Mouse (Mus musculus) splenic B cell, adult 2 months (primary cell): Measurements from ENCODE around the gene Clec2e.
"Not testable (repeated sequence)": the region's sequence is repeated elsewhere in the genome, so short reads cannot be mapped to it uniquely, and the experiment has no call there.

Source experiments
- DNase-seq: peaks from one replicate; pipeline ENCODE4 v3.0.0-alpha.2; 2011; ENCODE audit warnings: low read depth, low spot score
- H3K27me3 ChIP-seq: 2 replicates; pipeline ENCODE4 v1.6.1; 2012; ENCODE audit warnings: mild to moderate bottlenecking, low read length, moderate library complexity, mixed read lengths; ENCODE audit not compliant: control insufficient read depth, poor library complexity, insufficient read depth, severe bottlenecking
- H3K36me3 ChIP-seq: 2 replicates; pipeline ENCODE4 v1.6.1; 2012; ENCODE audit warnings: mild to moderate bottlenecking, low read length, moderate library complexity, mixed read lengths; ENCODE audit not compliant: control insufficient read depth, poor library complexity, insufficient read depth, severe bottlenecking

Gene Clec2e

DNA sequence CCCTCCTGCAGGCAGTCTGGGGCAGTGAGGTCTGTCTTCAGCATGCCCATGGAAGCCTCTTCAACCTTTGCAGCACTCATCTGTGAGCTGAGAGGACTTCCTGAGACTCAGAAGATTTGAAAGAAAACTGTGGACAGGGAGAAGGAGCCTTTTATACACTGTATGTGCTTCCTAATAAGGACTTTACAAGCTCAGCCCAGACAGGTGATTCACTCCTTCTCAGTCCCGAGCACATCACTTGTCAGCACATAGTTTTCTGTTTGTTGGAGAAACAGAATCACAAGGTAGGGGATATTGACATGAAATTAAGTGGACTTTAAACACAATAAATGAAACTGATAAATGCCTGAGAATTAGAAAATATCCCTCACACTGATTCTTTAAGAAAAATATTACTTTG, at the start of gene Clec2e:
Clec2e (minus strand) TSS at position 120 of the 400 bp plus-strand sequence.
- not testable (repeated sequence) for H3K36me3 ChIP-seq, DNase-seq, H3K27me3 ChIP-seq

DNA sequence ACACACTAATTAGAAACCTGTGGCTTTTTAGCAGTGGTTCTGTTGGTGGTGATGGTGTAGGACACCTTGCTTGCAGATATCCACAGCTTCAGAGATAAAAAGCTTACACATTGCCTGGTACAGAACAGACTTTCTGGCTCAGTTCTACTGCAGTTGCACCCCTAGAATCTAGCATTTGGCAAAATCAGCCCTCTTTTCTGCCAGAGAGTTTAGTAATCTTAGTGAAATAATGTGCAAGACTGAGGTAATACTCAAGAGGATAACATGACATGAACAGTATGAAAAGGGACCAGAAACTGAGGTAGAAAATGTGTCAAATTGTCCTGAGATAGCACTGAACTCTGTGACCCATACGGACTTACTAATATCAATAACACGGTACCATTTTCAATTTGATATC, 46.1 kb upstream of the Clec2e start:
- DNase-seq = no peak
- H3K27me3 ChIP-seq = no peaks in the 10 kb centered on the region
- H3K36me3 ChIP-seq = no peaks in the 10 kb centered on the region

DNA sequence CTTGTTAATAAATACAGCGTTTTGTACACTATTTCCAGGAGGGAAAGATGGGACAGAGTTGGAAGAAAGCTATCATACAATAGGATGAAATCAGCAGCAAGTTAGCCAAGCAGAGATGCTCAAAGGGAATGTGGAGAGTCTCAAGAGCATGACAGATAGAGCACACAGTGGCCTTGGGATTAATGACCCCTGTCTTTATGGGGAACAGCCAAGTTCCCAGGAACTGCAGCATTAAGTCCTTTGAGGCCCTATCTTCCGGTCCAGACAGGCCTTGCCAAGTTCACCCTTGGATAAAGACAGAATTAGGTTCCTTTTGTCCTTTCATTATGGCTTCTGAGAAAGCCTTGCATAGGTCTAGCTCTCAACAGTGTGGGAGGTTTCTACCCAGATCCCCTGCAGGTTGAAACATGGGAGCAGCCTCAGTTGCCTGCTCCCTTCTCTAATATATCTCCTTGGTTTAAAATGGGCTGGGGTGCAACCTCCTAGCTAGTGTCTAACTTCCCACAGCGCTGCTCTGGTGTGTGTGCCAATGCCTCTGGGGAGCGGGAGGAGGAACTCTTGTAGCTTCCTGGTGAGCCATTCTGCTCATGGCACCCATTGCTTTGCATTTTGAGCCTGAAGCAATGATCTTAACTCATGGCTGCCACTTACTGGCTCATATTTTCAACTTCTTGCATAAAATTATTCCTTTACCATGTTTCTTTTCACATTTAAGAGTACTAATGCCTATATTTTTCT, 32.1 kb upstream of the Clec2e start:
- DNase-seq = no peak
- Histone ChIP-seq H3K36me3 (no peaks in the 10 kb centered on the region), H3K27me3 (no peaks in the 10 kb centered on the region)

DNA sequence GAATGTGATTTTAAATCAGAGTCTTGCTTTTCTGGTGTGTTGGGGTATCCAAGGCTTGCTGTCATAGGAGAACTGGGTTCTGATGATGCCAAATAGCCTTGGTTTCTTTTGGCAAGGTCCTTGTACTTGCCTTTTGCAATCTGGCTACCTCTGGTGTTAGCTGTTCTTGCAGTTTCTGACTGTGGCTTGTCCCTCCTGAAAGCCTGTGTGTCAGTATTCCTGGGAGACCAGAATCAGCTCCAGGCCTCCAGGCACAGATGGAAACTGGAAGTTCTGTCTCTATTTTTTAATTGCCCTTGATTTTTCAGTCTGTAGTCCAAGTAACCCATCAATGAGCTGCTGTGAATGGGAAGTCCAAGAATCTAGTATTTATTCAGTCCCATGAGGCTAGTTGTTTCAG, 26.1 kb upstream of the Clec2e start:
- H3K27me3 ChIP-seq = no peaks in the 10 kb centered on the region
- DNase-seq = no peak
- H3K36me3 ChIP-seq = no peaks in the 10 kb centered on the region

DNA sequence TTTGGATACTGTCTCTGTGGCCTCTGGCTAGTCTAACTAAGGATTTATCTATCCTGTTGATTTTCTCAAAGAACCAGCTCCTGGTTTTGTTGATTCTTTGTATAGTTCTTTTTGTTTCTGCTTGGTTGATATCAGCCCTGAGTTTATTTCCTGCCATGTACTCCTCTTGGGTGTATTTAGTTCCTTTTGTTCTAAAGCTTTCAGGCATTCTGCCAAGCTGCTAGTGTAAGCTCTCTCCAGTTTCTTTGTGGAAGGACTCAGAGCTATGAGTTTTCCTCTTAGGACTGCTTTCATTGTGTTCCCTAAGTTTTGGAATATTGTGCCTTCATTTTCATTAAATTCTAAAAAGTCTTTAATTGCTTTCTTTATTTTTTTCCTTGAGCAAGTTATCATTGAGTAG, 23.8 kb upstream of the Clec2e start:
- not testable (repeated sequence) for H3K27me3 ChIP-seq, DNase-seq, H3K36me3 ChIP-seq

DNA sequence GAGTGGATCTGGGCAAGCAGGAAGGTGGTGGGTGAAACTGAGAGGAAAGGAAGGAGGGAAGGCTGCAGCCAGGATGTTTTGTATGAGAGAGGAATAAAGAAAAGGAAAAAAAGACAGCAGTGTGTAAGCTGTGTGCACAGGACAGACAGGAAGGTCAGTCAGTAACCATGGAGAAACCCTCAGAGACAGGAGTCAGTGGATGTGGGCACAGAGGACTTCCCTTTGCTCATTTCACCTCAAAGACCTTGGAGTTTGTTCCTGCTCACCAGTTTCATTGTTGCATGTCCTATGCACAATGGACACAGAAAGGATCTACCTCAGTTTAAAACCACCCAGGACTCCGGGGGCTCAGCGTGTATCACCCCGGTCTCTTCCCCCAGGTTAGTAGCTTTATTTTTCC, 15.5 kb upstream of the Clec2e start:
- H3K36me3 ChIP-seq = no peaks in the 10 kb centered on the region
- no peak for DNase-seq
- H3K27me3 ChIP-seq = no peaks in the 10 kb centered on the region

DNA sequence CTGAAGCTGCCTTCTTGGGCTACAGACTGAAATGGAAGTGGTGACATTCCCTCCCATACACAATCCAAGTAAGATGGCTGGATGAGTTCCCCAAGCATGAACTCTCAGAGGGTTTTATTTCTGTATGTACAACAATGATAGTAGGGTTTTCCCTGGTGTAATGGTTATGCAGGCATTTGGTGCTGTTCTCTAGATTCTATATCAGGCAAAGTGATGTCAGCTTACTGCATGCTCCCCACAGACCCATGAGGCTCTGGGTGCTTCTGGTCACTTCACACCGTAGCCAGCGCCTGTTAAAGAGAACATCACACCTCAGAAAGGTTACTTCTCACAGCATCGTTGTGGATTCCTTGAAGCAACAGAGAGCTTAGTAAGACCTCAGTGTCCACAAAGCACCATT, 13.5 kb upstream of the Clec2e start:
- H3K27me3 ChIP-seq, H3K36me3 ChIP-seq, DNase-seq: not testable (repeated sequence)

DNA sequence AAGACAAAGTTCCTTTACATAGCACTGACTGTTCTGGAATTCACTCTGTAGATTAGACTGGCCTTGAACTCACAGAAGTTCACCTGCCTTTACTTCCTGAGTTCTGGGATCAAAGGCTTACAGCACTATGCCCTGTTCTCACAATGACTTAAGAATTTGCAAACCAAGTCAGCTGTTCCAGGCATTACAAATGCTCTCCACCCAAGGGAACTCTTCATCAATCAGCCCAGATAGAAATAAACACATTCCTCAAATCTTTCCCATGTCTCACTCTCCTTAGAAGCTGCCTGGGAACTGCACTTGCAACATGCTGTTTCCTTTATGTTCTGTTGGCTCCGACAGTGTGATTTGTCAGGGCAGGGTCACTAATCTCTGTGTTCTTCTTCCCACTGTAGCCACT, 13.1 kb upstream of the Clec2e start:
- Histone ChIP-seq H3K27me3 (no peaks in the 10 kb centered on the region; the same call in 1 of the 2 replicates), H3K36me3 (no peaks in the 10 kb centered on the region)
- no peak for DNase-seq

DNA sequence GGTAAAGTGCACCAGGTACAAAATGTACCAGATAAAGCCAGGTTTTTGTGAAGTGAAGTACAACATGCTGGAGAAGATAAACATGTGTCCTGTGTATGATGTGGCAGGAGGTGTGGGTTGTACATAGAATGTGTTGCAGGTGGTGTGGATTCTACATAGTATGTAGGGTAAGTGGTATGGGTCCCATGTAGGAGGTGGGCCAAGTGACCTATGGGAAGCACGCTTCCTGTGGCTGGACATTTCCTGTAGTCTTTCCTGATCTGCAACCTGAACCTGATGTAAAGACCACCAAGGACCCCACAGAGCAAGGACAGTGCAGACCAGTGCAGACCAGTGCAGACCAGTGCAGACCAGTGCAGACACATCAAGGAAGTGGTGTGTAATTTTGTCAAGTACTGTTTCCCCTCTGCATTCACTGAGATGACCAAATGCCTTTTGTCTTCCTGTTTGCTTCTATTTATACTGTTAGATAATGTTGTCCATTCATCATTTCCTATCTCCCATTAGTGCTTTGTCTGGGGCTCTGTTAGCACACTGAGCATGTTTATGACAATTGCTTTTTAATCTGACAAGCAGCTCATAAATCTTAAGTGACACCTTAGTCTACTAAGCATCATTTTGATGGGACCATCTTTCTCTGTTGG, 12.4 kb upstream of the Clec2e start:
- no peak for DNase-seq

DNA sequence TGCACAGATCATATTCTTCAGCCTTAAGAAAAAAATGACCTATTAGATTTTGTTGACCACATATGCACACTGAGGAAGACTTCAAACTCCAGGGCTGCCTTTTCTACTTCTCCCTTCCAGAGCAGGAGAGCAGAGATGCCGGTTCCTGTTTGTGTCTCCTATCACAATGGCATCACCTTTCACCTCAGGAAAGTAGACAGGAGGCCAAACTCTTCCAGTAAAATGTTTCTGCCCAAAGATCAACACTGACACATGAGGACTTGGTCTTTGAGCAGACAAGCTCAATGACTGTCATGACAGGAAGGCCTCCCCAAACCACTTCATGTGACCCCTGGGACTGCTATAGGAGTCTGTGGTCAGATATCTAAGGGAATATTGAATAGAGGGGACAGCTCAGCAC, 11.8 kb upstream of the Clec2e start:
- no peak for DNase-seq
- H3K36me3 ChIP-seq = no peaks in the 10 kb centered on the region
- no peaks in the 10 kb centered on the region; the same call in 1 of the 2 replicates for H3K27me3 ChIP-seq

More for the DNA sequence above, 12.4 kb upstream of the Clec2e start:
- H3K36me3 ChIP-seq = no peaks in the 10 kb centered on the region
- H3K27me3 ChIP-seq = no peaks in the 10 kb centered on the region; the same call in 1 of the 2 replicates

DNA sequence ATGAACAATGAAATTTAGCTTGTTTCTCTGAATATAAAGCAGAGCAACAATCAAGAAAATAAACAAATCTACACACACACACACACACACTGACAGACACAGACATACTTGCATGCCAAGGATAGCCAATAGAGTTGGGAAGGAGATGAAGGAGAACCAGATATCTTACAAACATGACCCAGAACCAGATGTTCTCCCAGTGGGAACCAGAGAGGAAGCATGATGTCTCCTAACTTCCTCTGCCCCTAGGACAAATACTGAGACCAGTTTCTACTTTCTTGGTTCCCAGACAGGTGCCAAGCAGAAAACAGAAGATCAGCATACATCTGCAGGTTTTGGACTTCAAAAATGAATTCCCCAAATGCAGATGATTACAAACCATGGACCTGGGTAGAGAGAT, 7.2 kb upstream of the Clec2e start:
- DNase-seq = no peak
- Histone ChIP-seq H3K27me3 (no peaks in the 10 kb centered on the region; the same call in 1 of the 2 replicates), H3K36me3 (no peaks in the 10 kb centered on the region)

DNA sequence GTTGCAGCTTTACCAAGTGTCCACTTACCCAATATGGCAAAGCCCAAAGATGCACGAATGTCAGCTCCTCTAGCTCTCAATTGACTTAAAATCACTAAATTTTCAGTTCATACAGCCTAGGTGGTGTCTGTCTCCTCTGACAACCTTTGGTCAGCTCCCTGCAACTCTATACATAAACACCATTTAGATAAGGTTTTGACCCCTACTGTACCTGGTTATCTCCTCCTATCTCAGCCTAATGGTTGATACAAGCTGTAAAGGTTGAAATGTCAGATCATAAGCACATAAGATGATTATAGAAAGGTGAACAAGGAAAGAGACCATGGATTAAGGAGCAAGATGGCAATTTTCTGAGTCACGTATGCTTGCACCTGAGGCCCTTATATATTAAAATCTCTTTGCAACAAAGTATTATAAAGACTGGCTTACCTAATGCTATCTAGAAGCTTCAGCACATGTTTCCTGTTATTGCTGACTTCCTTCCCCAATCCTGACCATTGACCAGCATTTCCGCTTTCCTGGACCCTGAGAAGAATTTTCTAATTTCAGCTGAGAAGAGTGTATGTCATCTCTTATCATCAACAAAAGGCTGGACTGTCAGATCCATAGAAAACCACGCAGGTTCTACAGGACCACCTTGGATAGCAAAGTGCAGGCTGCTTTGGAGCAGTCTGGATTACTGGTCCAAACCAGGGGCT, 2.3 kb upstream of the Clec2e start:
- DNase-seq = peak; percentile 8
- H3K36me3 ChIP-seq = no peaks in the 10 kb centered on the region
- H3K27me3 ChIP-seq = no peaks in the 10 kb centered on the region

DNA sequence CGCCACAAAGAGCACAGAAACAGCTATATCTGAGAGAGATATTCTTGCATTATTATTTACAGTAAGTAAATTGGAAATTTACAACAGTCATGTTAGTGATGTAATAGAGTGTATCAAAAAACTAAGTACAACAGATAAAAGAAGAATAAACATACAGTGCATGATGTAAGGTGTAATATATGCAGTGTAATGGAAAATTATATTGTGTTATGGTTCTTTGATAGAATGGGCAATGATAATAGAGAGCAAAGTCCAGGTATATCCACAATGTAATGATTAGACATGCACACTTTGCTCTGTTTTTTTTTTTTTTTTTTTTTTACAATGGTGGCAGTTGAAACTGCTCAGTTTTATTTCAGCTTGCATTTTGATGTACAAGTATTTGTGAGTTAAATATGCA, 891 bp upstream of the Clec2e start:
- DNase-seq = no peak
- no peaks in the 10 kb centered on the region for H3K27me3 ChIP-seq
- no peaks in the 10 kb centered on the region for H3K36me3 ChIP-seq

DNA sequence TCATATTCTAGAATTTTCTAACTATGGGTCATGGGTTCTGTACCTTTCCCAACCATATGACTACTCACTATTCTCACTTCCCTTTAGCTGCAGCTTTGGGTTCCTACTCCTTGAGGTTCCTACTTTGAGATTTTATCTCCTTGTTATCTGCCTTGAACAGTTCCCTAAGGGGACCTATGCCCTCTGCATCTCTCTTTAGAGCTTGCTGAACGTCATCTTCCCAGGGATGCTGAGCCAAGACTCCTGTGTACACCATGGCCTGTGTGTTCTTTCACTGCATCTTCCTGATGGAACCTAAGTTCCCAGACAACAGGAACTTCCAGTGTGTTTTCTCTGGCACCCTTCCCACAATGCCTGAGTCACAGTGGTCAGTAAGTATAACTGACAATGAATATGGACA, 2.8 kb downstream of the Clec2e start:
- peak; percentile 20 for DNase-seq
- H3K27me3 ChIP-seq = no peaks in the 10 kb centered on the region
- H3K36me3 ChIP-seq = no peaks in the 10 kb centered on the region

DNA sequence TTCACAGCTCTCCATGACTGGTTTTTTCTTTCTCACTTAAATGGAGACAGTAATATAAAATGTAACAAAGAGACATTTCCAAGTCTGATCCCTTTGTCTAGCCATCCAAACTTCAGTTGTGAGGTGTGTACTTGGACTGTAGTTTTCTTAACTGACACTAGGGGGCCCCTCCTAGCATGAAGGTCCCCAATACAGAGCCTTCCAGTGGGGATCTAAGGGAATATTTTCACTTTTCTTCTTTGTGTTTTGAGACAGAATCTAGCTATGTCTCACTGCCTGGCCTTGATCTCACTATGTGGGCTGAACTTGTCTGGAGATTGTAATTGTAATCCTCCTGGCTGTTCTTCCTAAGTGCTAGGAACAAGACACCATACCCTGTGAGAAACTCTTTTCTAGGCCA, 5.5 kb downstream of the Clec2e start:
- Histone ChIP-seq H3K27me3 (no peaks in the 10 kb centered on the region), H3K36me3 (no peaks in the 10 kb centered on the region)
- DNase-seq = peak; percentile 61
